Mouse (Mus musculus) bone marrow macrophage, adult 2 months (primary cell): ENCODE data around the gene 1700023F06Rik. TPM values are rescaled to one million over a fixed set of nuclear protein-coding genes. Genes with fewer than 3 reads are reported as not detected.

Experiments
- H3K27ac ChIP-seq: 2 replicates; pipeline ENCODE4 v1.5.1; 2012; ENCODE audit warnings: low read depth, low read length; ENCODE audit not compliant: insufficient read depth
- H3K4me1 ChIP-seq: 2 replicates; pipeline ENCODE4 v1.6.1; 2012; ENCODE audit warnings: low read length; ENCODE audit not compliant: control insufficient read depth, insufficient read depth
- H3K4me3 ChIP-seq: 2 replicates; pipeline ENCODE4 v1.5.1; 2012; ENCODE audit warnings: mild to moderate bottlenecking, low read length, moderate library complexity; ENCODE audit not compliant: insufficient read depth
- CTCF ChIP-seq: IDR thresholded peaks from 2 replicates; pipeline ENCODE4 v1.5.1; 2012; ENCODE audit warnings: low read depth, mild to moderate bottlenecking, low read length, moderate library complexity
- POLR2A ChIP-seq: IDR thresholded peaks from 2 replicates; pipeline ENCODE4 v1.6.1; 2012; ENCODE audit warnings: mild to moderate bottlenecking, low read depth, low read length, borderline replicate concordance
- polyA plus RNA-seq: library from polyadenylated mRNA; stranded (reverse); fragments of >200 nt; gene quantifications from 2 replicates; pipeline ENCODE4 v1.2.4, GENCODE M21; 2012; ENCODE audit not compliant: missing spikeins, insufficient read depth, insufficient read length

The 1700023F06Rik gene
- polyA plus RNA-seq, 1 experiment = not detected

- TF ChIP-seq POLR2A (no peak), CTCF (no peak)
- H3K4me3 ChIP-seq = no peak overlapping the region
- no peak overlapping the region for H3K27ac ChIP-seq
- H3K4me1 ChIP-seq = peaks cover 41% of the 10 kb centered on the region
Measured at GRCm38 (mm10) chr11:103244856-103245255, 36.5 kb upstream of the 1700023F06Rik start.

GRCm38 (mm10) chr11:103240740-103241139 is 32.4 kb upstream of the 1700023F06Rik start:
- no peak for TF ChIP-seq POLR2A
- no peak for TF ChIP-seq CTCF
- Histone ChIP-seq H3K27ac (no peak overlapping the region), H3K4me1 (peaks cover 10% of the 10 kb centered on the region), H3K4me3 (no peak overlapping the region)

DNA sequence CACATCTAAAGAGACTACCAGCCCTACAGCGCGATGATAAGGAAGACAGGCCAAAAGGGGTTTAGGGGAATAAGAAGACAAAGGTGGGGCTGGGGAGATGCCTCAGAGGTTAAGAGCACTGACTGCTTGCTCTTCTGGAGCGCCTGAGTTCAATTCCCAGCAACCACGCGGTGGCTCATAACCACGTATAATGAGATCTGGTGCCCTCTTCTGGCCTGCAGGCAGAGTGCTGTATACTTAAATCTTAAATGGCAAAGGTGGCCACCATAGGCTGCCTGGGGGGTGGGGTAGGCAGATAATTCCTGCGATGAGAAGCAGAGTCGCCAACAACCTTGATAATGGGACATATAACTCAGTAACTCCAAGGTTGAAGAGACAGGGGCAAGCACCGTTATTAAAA is 29.4 kb upstream of the 1700023F06Rik start:
- Histone ChIP-seq H3K4me3 (no peak overlapping the region), H3K27ac (no peak overlapping the region), H3K4me1 (peaks cover 1% of the 10 kb centered on the region)
- TF ChIP-seq POLR2A = no peak
- TF ChIP-seq CTCF = no peak

- Histone ChIP-seq H3K4me1 (peaks cover 4% of the 10 kb centered on the region), H3K27ac (no peak overlapping the region), H3K4me3 (no peak overlapping the region)
- no peak for TF ChIP-seq POLR2A
- no peak for TF ChIP-seq CTCF
Measured at GRCm38 (mm10) chr11:103236903-103237302, 28.5 kb upstream of the 1700023F06Rik start.

DNA sequence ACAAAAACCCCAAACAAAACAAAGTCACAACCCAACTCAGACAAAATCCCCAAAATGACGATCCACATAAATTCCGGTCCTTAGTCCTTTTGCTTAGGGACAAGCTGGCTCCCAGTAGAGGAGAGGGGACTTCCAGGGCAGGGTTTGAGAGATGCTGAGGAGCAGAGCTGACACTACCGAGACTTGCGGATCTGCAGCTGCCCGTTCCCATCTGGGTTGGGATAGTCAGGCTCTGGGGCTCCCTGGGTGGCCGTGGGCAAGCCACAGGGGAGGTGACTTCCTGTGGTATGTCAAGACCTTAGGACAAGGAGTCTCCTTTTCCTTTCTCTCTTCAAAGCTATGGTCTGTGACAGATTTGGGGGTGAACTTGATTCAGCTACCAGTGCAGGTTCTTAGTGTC is 28.1 kb upstream of the 1700023F06Rik start:
- H3K4me3 ChIP-seq = no peak overlapping the region
- no peak for TF ChIP-seq POLR2A
- TF ChIP-seq CTCF = no peak
- H3K4me1 ChIP-seq = peaks cover 4% of the 10 kb centered on the region
- H3K27ac ChIP-seq = no peak overlapping the region

- TF ChIP-seq POLR2A (no peak), CTCF (no peak)
- Histone ChIP-seq H3K27ac (no peak overlapping the region), H3K4me3 (no peak overlapping the region), H3K4me1 (peaks cover 4% of the 10 kb centered on the region)
Measured at GRCm38 (mm10) chr11:103235702-103236101, 27.3 kb upstream of the 1700023F06Rik start.

- Histone ChIP-seq H3K4me1 (peaks cover 4% of the 10 kb centered on the region), H3K27ac (no peak overlapping the region), H3K4me3 (no peak overlapping the region)
- TF ChIP-seq CTCF = no peak
- TF ChIP-seq POLR2A = no peak
Measured at GRCm38 (mm10) chr11:103234447-103234846, 26.1 kb upstream of the 1700023F06Rik start.

DNA sequence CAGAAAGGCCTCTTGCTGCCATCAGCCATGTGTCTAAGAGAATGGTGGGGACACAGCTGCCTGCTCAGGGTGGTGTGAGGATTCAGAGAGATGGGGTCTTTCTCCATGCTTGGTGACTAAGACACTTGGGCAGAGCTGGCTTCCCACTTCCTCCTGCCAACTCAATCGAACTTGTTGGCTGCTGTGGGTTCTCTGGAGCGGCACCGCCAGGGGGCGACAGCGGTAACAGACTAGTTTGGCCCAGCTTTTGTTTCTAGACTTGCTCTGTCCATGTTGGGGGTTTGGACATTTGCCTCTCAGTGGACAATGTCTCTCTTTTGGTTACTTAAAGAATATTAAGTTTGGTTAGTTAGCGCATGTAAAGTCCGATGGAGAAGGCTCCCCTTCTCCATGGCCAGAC is 24.6 kb upstream of the 1700023F06Rik start:
- TF ChIP-seq CTCF = peak; percentile 88
- TF ChIP-seq POLR2A = no peak
- peaks cover 4% of the 10 kb centered on the region for H3K4me1 ChIP-seq
- no peak overlapping the region for H3K27ac ChIP-seq
- H3K4me3 ChIP-seq = no peak overlapping the region

DNA sequence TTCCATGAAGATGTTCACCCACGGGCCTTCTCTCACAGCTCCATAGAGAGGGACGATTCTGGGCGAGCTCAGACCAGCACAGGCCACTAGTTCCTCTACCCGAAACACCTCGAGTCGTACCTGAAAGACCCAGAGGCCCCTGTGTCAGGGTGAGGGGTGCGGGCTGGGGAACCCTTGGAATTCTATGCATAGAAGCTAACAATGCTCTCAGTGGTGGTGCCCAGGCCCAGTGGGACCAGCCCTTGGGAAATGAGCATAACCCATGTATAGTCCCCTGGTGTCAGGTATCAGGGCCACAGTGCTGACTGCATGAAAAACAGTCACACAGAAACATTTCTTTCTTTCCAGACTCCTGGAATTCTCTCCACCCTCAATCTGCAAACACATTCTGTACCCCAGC is 23.0 kb upstream of the 1700023F06Rik start:
- H3K4me1 ChIP-seq = peaks cover 4% of the 10 kb centered on the region

GRCm38 (mm10) chr11:103230626-103231025 is 22.3 kb upstream of the 1700023F06Rik start:
- H3K4me1 ChIP-seq = peaks cover 5% of the 10 kb centered on the region
- no peak overlapping the region for H3K4me3 ChIP-seq
- TF ChIP-seq CTCF (no peak), POLR2A (no peak)
- H3K27ac ChIP-seq = no peak overlapping the region

More for the DNA sequence above, 23.0 kb upstream of the 1700023F06Rik start:
- TF ChIP-seq POLR2A = no peak
- TF ChIP-seq CTCF = no peak
- no peak overlapping the region for H3K4me3 ChIP-seq
- H3K27ac ChIP-seq = no peak overlapping the region

DNA sequence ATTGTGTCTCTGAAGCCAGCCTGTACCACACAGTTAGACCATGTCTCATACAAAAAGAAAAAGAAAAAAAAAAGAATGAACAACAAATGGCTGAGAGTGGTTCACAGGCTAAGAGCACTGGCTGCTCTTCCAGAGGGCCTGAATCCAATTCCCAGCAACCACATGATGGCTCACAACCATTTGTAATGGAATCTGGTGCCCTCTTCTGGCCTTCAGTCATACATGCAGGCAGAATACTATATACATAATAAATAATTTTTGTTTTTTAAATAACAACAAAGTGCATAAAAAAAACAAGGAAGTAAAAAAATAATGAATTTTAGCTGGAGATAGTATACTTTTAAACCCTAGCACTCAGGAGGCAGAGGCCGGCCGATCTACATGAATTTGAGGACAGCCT is 21.2 kb upstream of the 1700023F06Rik start:
- H3K27ac ChIP-seq = no peak overlapping the region
- TF ChIP-seq POLR2A (no peak), CTCF (no peak)
- H3K4me1 ChIP-seq = peaks cover 14% of the 10 kb centered on the region
- H3K4me3 ChIP-seq = no peak overlapping the region
